Mouse (Mus musculus): Measurements from ENCODE around the gene Sympk.
A peak's percentile ranks its signal among the peaks of the same experiment; 100 is the strongest.

DNA sequence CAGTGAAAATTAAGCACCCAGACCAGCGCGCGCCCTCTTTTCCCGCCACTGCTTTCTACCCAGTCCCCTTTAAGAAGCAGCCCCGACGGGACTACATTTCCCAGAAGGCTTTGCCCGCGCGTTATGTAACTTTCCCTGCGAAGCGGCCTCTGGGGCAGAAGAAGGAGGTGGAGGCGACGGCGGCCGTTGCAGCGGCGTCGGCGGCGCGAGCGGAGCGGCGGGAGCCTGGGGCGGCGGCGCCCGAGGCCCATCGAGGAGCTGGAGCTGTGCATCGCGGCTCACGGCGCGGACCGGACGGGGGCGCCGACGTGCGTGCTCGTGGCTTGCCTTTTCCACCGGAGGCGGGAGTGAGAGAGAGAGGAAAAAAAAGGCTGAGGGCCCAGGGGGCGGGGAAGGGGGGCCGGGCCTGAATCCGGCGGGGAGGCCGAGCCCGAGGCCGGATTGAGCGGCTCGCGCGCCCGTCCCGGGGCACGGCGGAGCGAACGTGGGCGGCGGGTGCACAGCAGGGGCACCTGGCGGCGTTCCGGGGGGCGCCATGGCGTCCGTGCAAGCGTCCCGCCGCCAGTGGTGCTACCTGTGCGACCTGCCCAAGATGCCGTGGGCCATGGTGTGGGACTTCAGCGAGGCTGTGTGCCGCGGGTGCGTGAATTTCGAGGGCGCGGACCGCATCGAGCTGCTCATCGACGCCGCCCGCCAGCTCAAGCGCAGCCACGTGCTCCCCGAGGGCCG lies 20.1 kb upstream of the Sympk start, which contains the start of gene Irf2bp1:
- TF ChIP-seq CTCF (IDR thresholded peaks at IDR 0.05; ENCODE audit: insufficient read depth, low read length) = no peak
- peak; percentile 73; the same call in 1 of the 2 replicates for TF ChIP-seq POLR2A (IDR thresholded peaks at IDR 0.05; ENCODE audit: borderline replicate concordance, extremely low read depth, low read depth, low read length)

Data from lung, adult 2 months (tissue).